9 mouse cellular contexts compared by ENCODE assay signal in the genomic region with DNA sequence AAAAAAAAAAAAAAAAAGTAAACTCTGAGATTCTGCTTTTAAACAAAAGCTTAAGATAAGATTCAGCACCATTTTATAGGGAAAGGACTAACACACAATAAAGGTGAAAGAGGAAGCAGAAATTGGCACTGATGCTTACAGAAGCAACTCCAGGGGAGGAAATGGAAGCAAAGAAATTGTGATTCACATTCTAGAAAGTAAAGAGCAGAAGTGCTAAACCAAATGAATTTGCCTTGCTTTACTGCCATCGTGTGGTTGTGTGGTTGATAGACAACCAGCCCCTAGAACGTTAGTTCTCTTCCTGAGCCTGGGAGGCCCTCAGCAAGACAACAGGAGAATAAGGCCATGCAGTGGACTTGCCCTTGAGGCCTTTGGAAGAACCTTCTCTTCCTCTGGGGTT. TPM values are rescaled to one million over a fixed set of nuclear protein-coding genes. Genes with fewer than 3 reads are reported as not detected.
DNase-seq lines count a peak whose midpoint lies in the region; ATAC-seq and TF ChIP-seq lines count a peak whose summit lies in the region.
"Had no signal": no experiment of that assay in that cellular context is flagged by ENCODE, and none has a peak within 500 bp of the region (broad histone marks: within the 10 kb centered on the region; RNA-seq: fewer than 3 reads in every experiment).

No protein-coding gene starts in this region.

- 10% methylated on average over 2 of the region's 2 CpGs for WGBS in intestine, embryonic 14.5 days
- WGBS in intestine, embryonic 15.5 days = 9% methylated on average over 2 of the region's 2 CpGs
- 14% methylated on average over 2 of the region's 2 CpGs for WGBS in hindbrain, postnatal 0 days
- WGBS in limb, embryonic 14.5 days = 13% methylated on average over 2 of the region's 2 CpGs

- TF ChIP-seq CTCF in hindbrain, postnatal 0 days (IDR thresholded peaks at IDR 0.05; ENCODE audit: low read depth) = peak; percentile 70

- no peak for ATAC-seq in intestine, embryonic 14.5 days (replicated peaks; ENCODE audit: low FRiP score, low TSS enrichment, low read depth)
- ATAC-seq in intestine, embryonic 15.5 days = no peak
- ATAC-seq in hindbrain, postnatal 0 days = no peak
- ATAC-seq in limb, embryonic 14.5 days (ENCODE audit: low FRiP score, low read depth) = no peak

- H3K36me3 ChIP-seq in intestine, embryonic 14.5 days (ENCODE audit: control insufficient read depth, insufficient read depth, low read length) = no peaks in the 10 kb centered on the region
- no peaks in the 10 kb centered on the region for H3K36me3 ChIP-seq in intestine, embryonic 15.5 days
- no peaks in the 10 kb centered on the region for H3K36me3 ChIP-seq in hindbrain, postnatal 0 days (ENCODE audit: insufficient read depth, low read length)
- no peaks in the 10 kb centered on the region for H3K36me3 ChIP-seq in limb, embryonic 14.5 days (ENCODE audit: control insufficient read depth, insufficient read depth, low read length)
- H3K36me3 ChIP-seq: limb, embryonic 13.5 days had no signal

- H3K27me3 ChIP-seq in intestine, embryonic 14.5 days (replicated peaks; ENCODE audit: control insufficient read depth, insufficient read depth, low read length) = no peaks in the 10 kb centered on the region
- H3K27me3 ChIP-seq in intestine, embryonic 15.5 days (replicated peaks) = no peaks in the 10 kb centered on the region
- no peaks in the 10 kb centered on the region for H3K27me3 ChIP-seq in hindbrain, postnatal 0 days (ENCODE audit: insufficient read depth, low read length)
- H3K27me3 ChIP-seq in limb, embryonic 14.5 days (ENCODE audit: control insufficient read depth, insufficient read depth, low read length) = no peaks in the 10 kb centered on the region
- H3K27me3 ChIP-seq: limb, embryonic 13.5 days had no signal

- H3K4me2 ChIP-seq in intestine, embryonic 14.5 days (ENCODE audit: low read length) = no peak overlapping the region
- no peak overlapping the region for H3K4me2 ChIP-seq in intestine, embryonic 15.5 days (replicated peaks)
- H3K4me2 ChIP-seq in hindbrain, postnatal 0 days (ENCODE audit: low read depth, low read length) = no peak overlapping the region
- no peak overlapping the region for H3K4me2 ChIP-seq in limb, embryonic 14.5 days (replicated peaks; ENCODE audit: low read depth, low read length, severe bottlenecking)
- H3K4me2 ChIP-seq: limb, embryonic 13.5 days had no signal

- DNase-seq in intestine, embryonic 14.5 days (ENCODE audit: low spot score) = peak; percentile 48
- DNase-seq in NIH3T3 (ENCODE audit: low read depth) = peak; percentile 51
- DNase-seq in cerebellum, postnatal 36 days = peak; percentile 1 to 2
- peak; percentile 73 for DNase-seq in hindbrain, postnatal 0 days (ENCODE audit: low spot score)
- DNase-seq in limb, embryonic 14.5 days (ENCODE audit: low spot score) = peak; percentile 72
- peak; percentile 43 to 51 for DNase-seq in right cerebral cortex, postnatal 10 days (ENCODE audit: low spot score in 2 of 2)
- no peak for DNase-seq in yolk sac, embryonic 10.5 days (ENCODE audit: low spot score)

- no peaks in the 10 kb centered on the region for H3K4me1 ChIP-seq in intestine, embryonic 14.5 days (replicated peaks; ENCODE audit: control insufficient read depth, insufficient read depth, low read length)
- H3K4me1 ChIP-seq in intestine, embryonic 15.5 days (replicated peaks) = no peaks in the 10 kb centered on the region
- H3K4me1 ChIP-seq in hindbrain, postnatal 0 days (ENCODE audit: insufficient read depth, low read length) = no peaks in the 10 kb centered on the region
- no peaks in the 10 kb centered on the region for H3K4me1 ChIP-seq in limb, embryonic 14.5 days (ENCODE audit: control insufficient read depth, insufficient read depth, low read length)
- H3K4me1 ChIP-seq: limb, embryonic 13.5 days had no signal

- no peak overlapping the region for H3K27ac ChIP-seq in intestine, embryonic 14.5 days (ENCODE audit: low read depth)
- H3K27ac ChIP-seq in intestine, embryonic 15.5 days = no peak overlapping the region
- H3K27ac ChIP-seq in hindbrain, postnatal 0 days = no peak overlapping the region
- no peak overlapping the region for H3K27ac ChIP-seq in limb, embryonic 14.5 days (replicated peaks; ENCODE audit: low read depth, low read length)
- H3K27ac ChIP-seq: limb, embryonic 13.5 days had no signal

- no peak overlapping the region for H3K4me3 ChIP-seq in intestine, embryonic 14.5 days (ENCODE audit: low read depth, low read length)
- H3K4me3 ChIP-seq in intestine, embryonic 15.5 days (replicated peaks) = no peak overlapping the region
- no peak overlapping the region for H3K4me3 ChIP-seq in hindbrain, postnatal 0 days (ENCODE audit: low read length)
- H3K4me3 ChIP-seq in limb, embryonic 14.5 days (replicated peaks; ENCODE audit: low read length) = no peak overlapping the region
- H3K4me3 ChIP-seq: limb, embryonic 13.5 days had no signal

- TF ChIP-seq POLR2A in limb, embryonic 14.5 days (IDR thresholded peaks at IDR 0.05; ENCODE audit: borderline replicate concordance, extremely low read depth, insufficient read depth, insufficient read length) = no peak

- H3K9me3 ChIP-seq in intestine, embryonic 14.5 days (ENCODE audit: control insufficient read depth, low read length) = no peaks in the 10 kb centered on the region
- no peaks in the 10 kb centered on the region for H3K9me3 ChIP-seq in intestine, embryonic 15.5 days
- no peaks in the 10 kb centered on the region for H3K9me3 ChIP-seq in hindbrain, postnatal 0 days (ENCODE audit: low read length)
- H3K9me3 ChIP-seq in limb, embryonic 14.5 days (ENCODE audit: control insufficient read depth, low read length) = no peaks in the 10 kb centered on the region
- H3K9me3 ChIP-seq: limb, embryonic 13.5 days had no signal

- H3K9ac ChIP-seq in intestine, embryonic 14.5 days (ENCODE audit: low read length) = no peak overlapping the region
- H3K9ac ChIP-seq in intestine, embryonic 15.5 days = no peak overlapping the region
- no peak overlapping the region for H3K9ac ChIP-seq in hindbrain, postnatal 0 days (replicated peaks; ENCODE audit: low read length)
- H3K9ac ChIP-seq in limb, embryonic 14.5 days (ENCODE audit: low read depth, low read length, severe bottlenecking) = no peak overlapping the region
- H3K9ac ChIP-seq: limb, embryonic 13.5 days had no signal

RNA-seq across cellular contexts. Expression of a gene that starts 41.7 kb away (rescaled TPM):
- 0.42 and 0.45 TPM in 2 replicates for polyA plus RNA-seq in intestine, embryonic 14.5 days (2014; fragmentation: Nextera tagmentation; extraction: Ambion mirVana)
- 0.49 and 0.62 TPM in 2 replicates for polyA plus RNA-seq in intestine, embryonic 15.5 days (2015; fragmentation: Nextera tagmentation; extraction: Ambion mirVana)
- not detected in 2 replicates for total RNA-seq in hindbrain, postnatal 0 days (2014; rRNA removed)
- polyA plus RNA-seq in hindbrain, postnatal 0 days (2015; fragmentation: Nextera tagmentation; extraction: Ambion mirVana) = 0.13 and 0.20 TPM in 2 replicates
- 7.3 and 8.1 TPM in 2 replicates for polyA plus RNA-seq in limb, embryonic 14.5 days (2012; rRNA removed)
- 8.5 and 10.2 TPM in 2 replicates for polyA plus RNA-seq in limb, embryonic 14.5 days (2014; fragmentation: Nextera tagmentation; extraction: Ambion mirVana)
